Mouse (Mus musculus) midbrain, embryonic 14.5 days (tissue): ENCODE measurements around the gene Sec24d. TPM values are rescaled to one million over a fixed set of nuclear protein-coding genes. Genes with fewer than 3 reads are reported as not detected.

Source experiments
- ATAC-seq: fragments of 200-750 bp; cut with Nextera tagmentation; 2 replicates; pipeline ENCODE4 v1.8.0; 2017; ENCODE audit warnings: moderate number of reproducible peaks, moderate library complexity; ENCODE audit not compliant: low FRiP score, low TSS enrichment
- DNase-seq: peaks from one replicate; pipeline ENCODE4 v3.0.0-alpha.2; 2015
- H3K27ac ChIP-seq: fragments of 300-500 bp; sonication (generic); replicated peaks from 2 replicates; pipeline ENCODE4 v1.5.1; 2014; ENCODE audit warnings: mild to moderate bottlenecking, low read depth, low read length, moderate library complexity
- H3K27me3 ChIP-seq: fragments of 300-500 bp; sonication (generic); 2 replicates; pipeline ENCODE4 v1.6.1; 2014; ENCODE audit warnings: low read length, control low read depth, mixed read lengths; ENCODE audit not compliant: control insufficient read depth, insufficient read depth
- H3K36me3 ChIP-seq: fragments of 300-500 bp; sonication (generic); 2 replicates; pipeline ENCODE4 v1.6.1; 2014; ENCODE audit warnings: low read length, control low read depth; ENCODE audit not compliant: control insufficient read depth, insufficient read depth
- H3K4me1 ChIP-seq: fragments of 300-500 bp; sonication (generic); 2 replicates; pipeline ENCODE4 v1.6.1; 2014; ENCODE audit warnings: mild to moderate bottlenecking, antibody characterized with exemption, low read length, control low read depth; ENCODE audit not compliant: control insufficient read depth, insufficient read depth
- H3K4me2 ChIP-seq: fragments of 300-500 bp; sonication (generic); 2 replicates; pipeline ENCODE4 v1.6.1; 2014; ENCODE audit warnings: mild to moderate bottlenecking, low read length, moderate library complexity
- H3K4me3 ChIP-seq: fragments of 300-500 bp; sonication (generic); replicated peaks from 2 replicates; pipeline ENCODE4 v1.5.1; 2014; ENCODE audit warnings: low read depth, low read length
- H3K9ac ChIP-seq: fragments of 300-500 bp; sonication (generic); replicated peaks from 2 replicates; pipeline ENCODE4 v1.6.1; 2014; ENCODE audit warnings: mild to moderate bottlenecking, low read length, moderate library complexity
- H3K9me3 ChIP-seq: fragments of 300-500 bp; sonication (generic); 2 replicates; pipeline ENCODE4 v1.6.1; 2016; ENCODE audit warnings: low read length, control low read depth, mixed read lengths; ENCODE audit not compliant: control insufficient read depth
- WGBS: fragments of 180-500 bp; shearing (Covaris S2); extraction: QIAGEN DNeasy Blood & Tissue Kit; methylation state at CpG from one replicate; pipeline ENCODE4 v1.1.7; 2014; 5-methylcytosine and 5-hydroxymethylcytosine counted together
- polyA plus RNA-seq: library from polyadenylated mRNA; unstranded; fragments of >200 nt; fragmentation: Nextera tagmentation; extraction: Ambion mirVana; gene quantifications from 2 replicates; pipeline ENCODE4 v1.2.1, GENCODE M21; 2014

Gene Sec24d
- polyA plus RNA-seq, 1 experiment from 2014 or later = 12.0 TPM

DNA sequence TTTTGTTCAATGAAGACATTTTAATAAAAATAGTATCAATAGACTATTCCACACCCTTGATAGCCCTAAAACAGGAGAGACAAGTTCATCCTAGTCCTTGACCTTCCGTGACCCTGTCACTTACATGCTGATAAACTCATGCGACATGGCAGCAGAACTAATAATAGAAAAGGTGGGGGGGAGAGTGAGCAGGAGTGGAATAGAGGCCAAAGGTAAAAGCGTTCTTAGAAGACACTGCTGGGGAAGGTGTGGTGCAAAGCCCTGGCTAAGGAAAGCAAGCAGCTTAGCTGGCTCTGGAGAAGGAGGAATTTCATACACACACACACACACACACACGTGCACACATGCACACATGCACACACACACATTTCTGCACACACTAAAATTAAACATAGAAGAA, 57.1 kb downstream of the Sec24d start:
- Histone ChIP-seq H3K4me2 (no peak overlapping the region), H3K27ac (no peak overlapping the region), H3K4me3 (no peak overlapping the region), H3K27me3 (no peaks in the 10 kb centered on the region), H3K36me3 (no peaks in the 10 kb centered on the region), H3K9me3 (no peaks in the 10 kb centered on the region), H3K4me1 (no peaks in the 10 kb centered on the region), H3K9ac (no peak overlapping the region)
- WGBS = 76% methylated on average over 4 of the region's 4 CpGs
- ATAC-seq (no peak), DNase-seq (no peak)

DNA sequence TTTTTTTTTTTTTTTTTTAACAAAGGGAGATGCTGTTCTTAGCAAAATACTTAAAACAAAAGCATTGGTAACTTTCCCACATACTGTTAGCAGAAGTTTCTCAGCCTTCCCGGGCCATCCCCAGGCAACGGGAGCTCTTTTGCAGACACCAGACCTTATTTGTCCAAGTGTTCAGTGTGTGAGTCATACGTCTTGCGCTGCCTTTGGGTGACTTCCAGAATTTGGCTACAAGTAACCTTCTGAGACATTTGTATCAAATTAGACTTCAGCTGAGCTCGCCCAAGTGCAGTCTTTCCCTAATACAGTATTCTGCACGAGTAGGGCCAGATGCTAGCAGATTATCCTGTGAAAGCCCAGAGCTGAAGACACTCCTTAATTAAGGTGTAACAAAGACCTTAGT, 62.0 kb downstream of the Sec24d start:
- 67% methylated on average over 6 of the region's 6 CpGs for WGBS
- Histone ChIP-seq H3K27me3 (no peaks in the 10 kb centered on the region), H3K36me3 (no peaks in the 10 kb centered on the region), H3K9ac (no peak overlapping the region), H3K4me2 (no peak overlapping the region), H3K4me1 (no peaks in the 10 kb centered on the region), H3K4me3 (no peak overlapping the region), H3K9me3 (no peaks in the 10 kb centered on the region), H3K27ac (no peak overlapping the region)
- ATAC-seq (no peak), DNase-seq (peak; percentile 39)

DNA sequence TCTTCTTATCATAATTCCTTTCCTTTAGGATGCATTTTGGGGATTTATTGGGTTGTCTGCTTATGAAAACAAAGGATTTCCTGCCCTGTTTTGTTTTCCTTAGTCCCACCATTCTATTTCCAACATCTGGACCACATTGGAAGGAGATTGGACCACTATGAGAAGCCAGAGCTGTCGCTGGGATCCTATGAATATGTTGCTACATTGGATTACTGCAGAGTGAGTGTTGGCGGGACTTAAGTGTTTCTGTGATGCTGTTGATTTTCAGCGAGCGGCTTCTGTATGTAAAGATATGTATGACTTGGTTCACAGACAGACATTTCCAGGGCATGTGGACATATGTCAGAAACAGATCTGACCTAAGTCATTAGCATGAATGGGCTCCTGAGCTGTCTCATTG, 63.0 kb downstream of the Sec24d start:
- no peaks in the 10 kb centered on the region for H3K9me3 ChIP-seq
- 90% methylated on average over 4 of the region's 4 CpGs for WGBS
- H3K27me3 ChIP-seq = no peaks in the 10 kb centered on the region
- no peaks in the 10 kb centered on the region for H3K36me3 ChIP-seq
- no peak overlapping the region for H3K9ac ChIP-seq
- H3K27ac ChIP-seq = no peak overlapping the region
- no peak overlapping the region for H3K4me2 ChIP-seq
- H3K4me1 ChIP-seq = no peaks in the 10 kb centered on the region
- no peak for ATAC-seq
- no peak overlapping the region for H3K4me3 ChIP-seq
- DNase-seq = no peak

- no peak for DNase-seq
- WGBS = 96% methylated on average over 2 of the region's 2 CpGs
- Histone ChIP-seq H3K27me3 (no peaks in the 10 kb centered on the region), H3K4me1 (no peaks in the 10 kb centered on the region), H3K9ac (no peak overlapping the region), H3K4me2 (no peak overlapping the region), H3K27ac (no peak overlapping the region), H3K36me3 (no peaks in the 10 kb centered on the region), H3K4me3 (no peak overlapping the region), H3K9me3 (no peaks in the 10 kb centered on the region)
- no peak for ATAC-seq
Measured at GRCm38 (mm10) chr3:123332330-123333054, 65.2 kb downstream of the Sec24d start.

DNA sequence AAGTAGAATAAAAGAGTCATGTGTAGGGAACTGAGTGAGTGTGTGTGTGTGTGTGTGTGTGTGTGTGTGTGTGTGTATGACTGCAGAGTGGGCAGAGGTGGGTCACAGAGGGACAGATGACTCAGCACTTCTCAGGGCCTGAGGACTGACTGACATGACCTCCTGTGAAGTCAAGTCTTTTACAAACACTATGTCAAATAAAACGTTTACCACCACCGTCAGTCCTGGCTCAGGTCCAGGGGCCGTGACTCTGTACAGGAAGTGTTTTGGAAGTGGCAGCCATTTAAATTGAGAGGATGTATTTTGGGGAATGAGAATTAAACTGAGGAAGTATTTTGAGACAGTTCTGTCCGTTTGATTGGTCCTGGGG, 65.8 kb downstream of the Sec24d start:
- Histone ChIP-seq H3K9me3 (no peaks in the 10 kb centered on the region), H3K9ac (no peak overlapping the region), H3K4me1 (no peaks in the 10 kb centered on the region), H3K27me3 (no peaks in the 10 kb centered on the region), H3K27ac (no peak overlapping the region), H3K36me3 (no peaks in the 10 kb centered on the region), H3K4me3 (no peak overlapping the region), H3K4me2 (no peak overlapping the region)
- WGBS = 46% methylated on average over 4 of the region's 4 CpGs
- ATAC-seq (no peak), DNase-seq (no peak)

DNA sequence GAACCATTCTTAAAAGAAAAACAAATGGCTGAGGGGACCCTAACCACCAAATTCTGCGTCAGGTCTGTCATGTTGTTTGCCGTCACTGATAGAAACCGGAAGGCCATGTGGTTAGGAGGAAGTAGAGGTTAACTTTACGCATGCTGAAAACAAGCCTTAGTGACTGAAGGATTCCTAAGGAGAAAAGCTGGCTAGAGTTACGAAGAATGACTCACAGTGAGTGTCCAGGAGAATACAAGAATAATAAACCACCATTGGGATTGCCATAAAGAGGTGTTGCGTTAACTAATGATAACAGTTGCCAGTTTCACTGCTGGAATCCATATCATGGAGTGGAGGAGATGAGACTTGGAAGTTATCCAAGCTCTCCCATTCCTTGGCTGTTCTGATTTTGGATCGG, 67.7 kb downstream of the Sec24d start:
- WGBS = 93% methylated on average over 7 of the region's 7 CpGs
- DNase-seq (no peak), ATAC-seq (no peak)
- Histone ChIP-seq H3K4me1 (no peaks in the 10 kb centered on the region), H3K4me3 (no peak overlapping the region), H3K27ac (no peak overlapping the region), H3K4me2 (no peak overlapping the region), H3K27me3 (no peaks in the 10 kb centered on the region), H3K36me3 (no peaks in the 10 kb centered on the region), H3K9me3 (no peaks in the 10 kb centered on the region), H3K9ac (no peak overlapping the region)

- DNase-seq = peak; percentile 49
- Histone ChIP-seq H3K27me3 (no peaks in the 10 kb centered on the region), H3K4me2 (no peak overlapping the region), H3K9ac (no peak overlapping the region), H3K9me3 (no peaks in the 10 kb centered on the region), H3K4me1 (no peaks in the 10 kb centered on the region), H3K27ac (no peak overlapping the region), H3K4me3 (no peak overlapping the region), H3K36me3 (no peaks in the 10 kb centered on the region)
- 79% methylated on average over 3 of the region's 3 CpGs for WGBS
- no peak for ATAC-seq
Measured at GRCm38 (mm10) chr3:123335480-123335879, 68.2 kb downstream of the Sec24d start.

DNA sequence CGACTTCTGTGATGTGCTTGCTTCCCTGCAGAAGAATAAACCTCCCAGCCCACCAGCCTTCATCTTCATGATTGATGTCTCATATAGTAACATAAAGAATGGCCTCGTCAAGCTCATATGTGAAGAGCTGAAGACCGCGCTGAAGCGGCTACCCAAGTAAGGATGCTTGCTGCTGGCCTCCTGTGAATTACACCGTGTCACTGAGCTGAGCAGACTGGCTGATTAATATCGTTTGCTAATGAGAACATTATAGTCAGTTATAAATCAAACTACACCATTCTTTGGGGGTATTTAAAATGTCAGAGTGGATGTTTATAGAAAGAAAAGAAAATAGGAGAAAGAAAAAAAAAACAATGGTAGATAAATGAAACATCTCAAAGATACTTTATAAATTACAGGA, 69.2 kb downstream of the Sec24d start:
- DNase-seq = no peak
- H3K9me3 ChIP-seq = no peaks in the 10 kb centered on the region
- no peak overlapping the region for H3K9ac ChIP-seq
- ATAC-seq = no peak
- H3K27ac ChIP-seq = no peak overlapping the region
- no peaks in the 10 kb centered on the region for H3K4me1 ChIP-seq
- H3K4me3 ChIP-seq = no peak overlapping the region
- H3K4me2 ChIP-seq = no peak overlapping the region
- H3K27me3 ChIP-seq = no peaks in the 10 kb centered on the region
- WGBS = 83% methylated on average over 7 of the region's 7 CpGs
- no peaks in the 10 kb centered on the region for H3K36me3 ChIP-seq

- no peaks in the 10 kb centered on the region for H3K4me1 ChIP-seq
- no peaks in the 10 kb centered on the region for H3K27me3 ChIP-seq
- no peak overlapping the region for H3K4me3 ChIP-seq
- 80% methylated on average over 5 of the region's 5 CpGs for WGBS
- H3K4me2 ChIP-seq = no peak overlapping the region
- H3K9ac ChIP-seq = no peak overlapping the region
- ATAC-seq (no peak), DNase-seq (no peak)
- H3K36me3 ChIP-seq = no peaks in the 10 kb centered on the region
- no peak overlapping the region for H3K27ac ChIP-seq
- no peaks in the 10 kb centered on the region for H3K9me3 ChIP-seq
Measured at GRCm38 (mm10) chr3:123336951-123337350, 69.7 kb downstream of the Sec24d start.
